ENCODE assay signal across 19 mouse cellular contexts in the genomic region with DNA sequence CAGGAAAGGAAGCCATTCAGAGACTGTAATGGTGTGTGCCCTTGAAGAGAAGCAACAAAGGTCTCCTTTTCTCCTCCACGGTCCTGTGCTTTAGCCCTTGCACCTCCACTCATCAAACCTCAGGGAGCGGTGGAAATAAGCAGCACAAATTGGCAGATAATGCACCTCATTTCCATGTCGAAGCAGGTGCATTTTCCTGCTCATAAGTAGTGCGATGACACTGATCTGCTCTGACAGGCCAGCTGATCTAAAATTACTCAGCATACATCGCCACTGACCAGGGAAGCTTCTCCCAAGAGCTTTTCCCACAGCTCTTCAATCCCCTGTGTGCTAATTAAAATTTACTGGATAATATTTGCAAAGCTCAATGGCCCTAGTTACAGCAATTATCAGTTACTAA.
DNase-seq lines count a peak whose midpoint lies in the region; ATAC-seq lines count a peak whose summit lies in the region.
"Had no signal": no experiment of that assay in that cellular context is flagged by ENCODE, and none has a peak within 500 bp of the region (broad histone marks: within the 10 kb centered on the region; RNA-seq: fewer than 3 reads in every experiment).

No protein-coding gene starts in this region.

- peak; percentile 7 for DNase-seq in embryo, embryonic 11 days
- DNase-seq in embryo, embryonic 10.5 days (ENCODE audit: low spot score) = no peak
- DNase-seq in Muller cell, postnatal 12 days (ENCODE audit: inconsistent ontology term) = peak; percentile 57
- no peak for DNase-seq in right cerebral cortex, postnatal 4 days
- DNase-seq in yolk sac, embryonic 10.5 days (ENCODE audit: low spot score) = no peak
- no peak for DNase-seq in left cerebral cortex, adult 8-10 months (ENCODE audit: low spot score in 2 of 2)
- DNase-seq: adrenal gland, postnatal 25 days; forebrain, postnatal 0 days; gastrocnemius, adult 2 months; heart, postnatal 4 days; kidney, postnatal 10 days; lung, postnatal 10 days; right cerebral cortex, postnatal 14 days had no signal

- no peaks in the 10 kb centered on the region for H3K36me3 ChIP-seq in hindbrain, embryonic 13.5 days
- H3K36me3 ChIP-seq in midbrain, embryonic 15.5 days (replicated peaks) = no peaks in the 10 kb centered on the region
- H3K36me3 ChIP-seq: heart, embryonic 13.5 days; liver, embryonic 15.5 days had no signal

- 0 out of 2 replicates have a peak, but pooled peaks have one; percentile 65 for ATAC-seq in hindbrain, embryonic 13.5 days (ENCODE audit: low FRiP score)
- ATAC-seq in midbrain, embryonic 15.5 days (replicated peaks) = peak; percentile 88
- ATAC-seq: forebrain, postnatal 0 days; intestine, postnatal 0 days had no signal

- no peaks in the 10 kb centered on the region for H3K9me3 ChIP-seq in hindbrain, embryonic 13.5 days
- H3K9me3 ChIP-seq in midbrain, embryonic 15.5 days = no peaks in the 10 kb centered on the region
- H3K9me3 ChIP-seq: heart, embryonic 13.5 days; liver, embryonic 15.5 days; megakaryocyte, embryonic 14.5 days had no signal

- H3K27me3 ChIP-seq in hindbrain, embryonic 13.5 days = no peaks in the 10 kb centered on the region
- H3K27me3 ChIP-seq in midbrain, embryonic 15.5 days (replicated peaks) = 0 out of 2 replicates have a peak, but pooled peaks cover 3% of the 10 kb centered on the region
- H3K27me3 ChIP-seq: liver, embryonic 15.5 days; megakaryocyte, embryonic 14.5 days had no signal

- H3K4me2 ChIP-seq in hindbrain, embryonic 13.5 days = no peak overlapping the region
- peak overlapping the region; percentile 6; the same call in 1 of the 2 replicates for H3K4me2 ChIP-seq in midbrain, embryonic 15.5 days
- H3K4me2 ChIP-seq: heart, embryonic 13.5 days; liver, embryonic 15.5 days had no signal

- no peak overlapping the region for H3K9ac ChIP-seq in hindbrain, embryonic 13.5 days
- no peak overlapping the region for H3K9ac ChIP-seq in midbrain, embryonic 15.5 days
- H3K9ac ChIP-seq: forebrain, postnatal 0 days; heart, embryonic 13.5 days; liver, embryonic 15.5 days had no signal

- H3K4me1 ChIP-seq in hindbrain, embryonic 13.5 days (replicated peaks) = peaks cover 5% of the 10 kb centered on the region
- peaks cover 5% of the 10 kb centered on the region; the same call in 1 of the 2 replicates for H3K4me1 ChIP-seq in midbrain, embryonic 15.5 days
- H3K4me1 ChIP-seq: heart, embryonic 13.5 days; liver, embryonic 15.5 days; megakaryocyte, embryonic 14.5 days had no signal

- H3K4me3 ChIP-seq in hindbrain, embryonic 13.5 days = no peak overlapping the region
- H3K4me3 ChIP-seq in midbrain, embryonic 15.5 days = no peak overlapping the region
- H3K4me3 ChIP-seq: gastrocnemius, adult 2 months; heart, embryonic 13.5 days; liver, embryonic 15.5 days; megakaryocyte, embryonic 14.5 days had no signal

- WGBS in hindbrain, embryonic 13.5 days = 31% methylated on average over 5 of the region's 5 CpGs
- 28% methylated on average over 5 of the region's 5 CpGs for WGBS in midbrain, embryonic 15.5 days

- no peak overlapping the region for H3K27ac ChIP-seq in hindbrain, embryonic 13.5 days
- H3K27ac ChIP-seq in midbrain, embryonic 15.5 days = no peak overlapping the region; the same call in 1 of the 2 replicates
- H3K27ac ChIP-seq: gastrocnemius, adult 2 months; heart, embryonic 13.5 days; liver, embryonic 15.5 days had no signal

Comparison
In these comparisons a context has a peak if more than half of its experiments do, and no peak if none do; other contexts are left out.
1. DNase-seq: peak in embryo, embryonic 11 days (single experiment) and Muller cell, postnatal 12 days (single experiment); none in embryo, embryonic 10.5 days (single experiment), right cerebral cortex, postnatal 4 days (single experiment), yolk sac, embryonic 10.5 days (single experiment) and left cerebral cortex, adult 8-10 months (0 of 2).